Mouse (Mus musculus): ENCODE data around the gene Hist1h3g. TPM values are rescaled to one million over a fixed set of nuclear protein-coding genes. Genes with fewer than 3 reads are reported as not detected.
"Not testable (repeated sequence)": the region's sequence is repeated elsewhere in the genome, so short reads cannot be mapped to it uniquely, and the experiment has no call there.

The Hist1h3g gene
- polyA plus RNA-seq, 1 experiment from 2014 or later, result 1.4 TPM

- H3K9ac ChIP-seq (replicated peaks; ENCODE audit: low read length), result no peak overlapping the region
- H3K9me3 ChIP-seq (ENCODE audit: control insufficient read depth, low read length), result no peaks in the 10 kb centered on the region
- H3K4me1 ChIP-seq (ENCODE audit: control insufficient read depth, insufficient read depth, low read length), result peaks cover 7% of the 10 kb centered on the region
- WGBS, result 79% methylated on average over 5 of the region's 5 CpGs
- H3K27me3 ChIP-seq (ENCODE audit: control insufficient read depth, insufficient read depth, low read length), result no peaks in the 10 kb centered on the region
- no peaks in the 10 kb centered on the region for H3K36me3 ChIP-seq (ENCODE audit: control insufficient read depth, insufficient read depth, low read length)
- no peak for ATAC-seq (ENCODE audit: low FRiP score, low TSS enrichment)
- DNase-seq, result no peak
- H3K27ac ChIP-seq (replicated peaks; ENCODE audit: low read depth, low read length), result no peak overlapping the region
- H3K4me2 ChIP-seq (ENCODE audit: low read length), result no peak overlapping the region
- H3K4me3 ChIP-seq (replicated peaks; ENCODE audit: low read depth, low read length), result no peak overlapping the region
These were observed 11.5 kb downstream of the Hist1h3g start for GRCm38 (mm10) chr13:23546694-23547093.

GRCm38 (mm10) chr13:23550761-23551145 lies 15.5 kb downstream of the Hist1h3g start:
- H3K27me3 ChIP-seq (ENCODE audit: control insufficient read depth, insufficient read depth, low read length), result no peaks in the 10 kb centered on the region
- peak overlapping the region; percentile 83 for H3K27ac ChIP-seq (replicated peaks; ENCODE audit: low read depth, low read length)
- ATAC-seq (ENCODE audit: low FRiP score, low TSS enrichment), result no peak
- peak overlapping the region; percentile 36 for H3K4me3 ChIP-seq (replicated peaks; ENCODE audit: low read depth, low read length)
- peaks cover 18% of the 10 kb centered on the region for H3K4me1 ChIP-seq (ENCODE audit: control insufficient read depth, insufficient read depth, low read length)
- H3K9ac ChIP-seq (replicated peaks; ENCODE audit: low read length), result peak overlapping the region; percentile 51
- H3K9me3 ChIP-seq (ENCODE audit: control insufficient read depth, low read length), result no peaks in the 10 kb centered on the region
- WGBS, result 7% methylated on average over 3 of the region's 3 CpGs
- no peak for DNase-seq
- H3K36me3 ChIP-seq (ENCODE audit: control insufficient read depth, insufficient read depth, low read length), result no peaks in the 10 kb centered on the region
- peak overlapping the region; percentile 59 for H3K4me2 ChIP-seq (ENCODE audit: low read length)

GRCm38 (mm10) chr13:23551146-23551834 lies 16.1 kb downstream of the Hist1h3g start, which contains the start of gene Hist1h4f:
Gene Hist1h4f (minus strand): TSS chr13:23551648.
- Histone ChIP-seq H3K4me3 (replicated peaks; ENCODE audit: low read depth, low read length) (peak within 1 kb of the TSS; percentile 36), H3K4me2 (ENCODE audit: low read length) (peak within 1 kb of the TSS; percentile 59), H3K27ac (replicated peaks; ENCODE audit: low read depth, low read length) (peak within 1 kb of the TSS; percentile 83), H3K4me1 (ENCODE audit: control insufficient read depth, insufficient read depth, low read length) (peaks cover 18% of the 10 kb centered on the region), H3K9ac (replicated peaks; ENCODE audit: low read length) (peak within 1 kb of the TSS; percentile 51)
- ATAC-seq (ENCODE audit: low FRiP score, low TSS enrichment), result peak; percentile 89
- not testable (repeated sequence) for H3K36me3 ChIP-seq (ENCODE audit: control insufficient read depth, insufficient read depth, low read length); H3K27me3 ChIP-seq (ENCODE audit: control insufficient read depth, insufficient read depth, low read length); H3K9me3 ChIP-seq (ENCODE audit: control insufficient read depth, low read length)
- under 1% methylated on average over 47 of the region's 47 CpGs for WGBS
- DNase-seq, result peak; percentile 95

GRCm38 (mm10) chr13:23551931-23552914 lies 17.0 kb downstream of the Hist1h3g start:
- 55% methylated on average over 8 of the region's 8 CpGs for WGBS
- H3K9ac ChIP-seq (replicated peaks; ENCODE audit: low read length), result no peak overlapping the region
- H3K36me3 ChIP-seq (ENCODE audit: control insufficient read depth, insufficient read depth, low read length), result no peaks in the 10 kb centered on the region
- peaks cover 21% of the 10 kb centered on the region for H3K4me1 ChIP-seq (ENCODE audit: control insufficient read depth, insufficient read depth, low read length)
- DNase-seq (no peak), ATAC-seq (ENCODE audit: low FRiP score, low TSS enrichment) (no peak)
- peak overlapping the region; percentile 36 for H3K4me3 ChIP-seq (replicated peaks; ENCODE audit: low read depth, low read length)
- no peaks in the 10 kb centered on the region for H3K27me3 ChIP-seq (ENCODE audit: control insufficient read depth, insufficient read depth, low read length)
- H3K9me3 ChIP-seq (ENCODE audit: control insufficient read depth, low read length), result no peaks in the 10 kb centered on the region
- peak overlapping the region; percentile 83 for H3K27ac ChIP-seq (replicated peaks; ENCODE audit: low read depth, low read length)
- peak overlapping the region; percentile 59 for H3K4me2 ChIP-seq (ENCODE audit: low read length)

- Histone ChIP-seq H3K4me2 (ENCODE audit: low read length) (peak within 1 kb of the TSS; percentile 91), H3K4me3 (replicated peaks; ENCODE audit: low read depth, low read length) (no peak within 1 kb of the TSS), H3K4me1 (ENCODE audit: control insufficient read depth, insufficient read depth, low read length) (peaks cover 21% of the 10 kb centered on the region), H3K36me3 (ENCODE audit: control insufficient read depth, insufficient read depth, low read length) (no peaks in the 10 kb centered on the region), H3K9me3 (ENCODE audit: control insufficient read depth, low read length) (no peaks in the 10 kb centered on the region), H3K27ac (replicated peaks; ENCODE audit: low read depth, low read length) (no peak within 1 kb of the TSS), H3K9ac (replicated peaks; ENCODE audit: low read length) (no peak within 1 kb of the TSS), H3K27me3 (ENCODE audit: control insufficient read depth, insufficient read depth, low read length) (no peaks in the 10 kb centered on the region)
- no peak for DNase-seq
- ATAC-seq (ENCODE audit: low FRiP score, low TSS enrichment), result no peak
These were observed 17.7 kb downstream of the Hist1h3g start, which contains the start of gene Hist1h1d for GRCm38 (mm10) chr13:23552962-23553361. Gene Hist1h1d (plus strand): TSS chr13:23553262.

- Histone ChIP-seq H3K36me3 (ENCODE audit: control insufficient read depth, insufficient read depth, low read length) (no peaks in the 10 kb centered on the region), H3K9ac (replicated peaks; ENCODE audit: low read length) (peak overlapping the region; percentile 53; the same call in 1 of the 2 replicates), H3K27ac (replicated peaks; ENCODE audit: low read depth, low read length) (peak overlapping the region; percentile 84), H3K4me3 (replicated peaks; ENCODE audit: low read depth, low read length) (peak overlapping the region; percentile 49), H3K27me3 (ENCODE audit: control insufficient read depth, insufficient read depth, low read length) (no peaks in the 10 kb centered on the region), H3K4me2 (ENCODE audit: low read length) (peak overlapping the region; percentile 91), H3K9me3 (ENCODE audit: control insufficient read depth, low read length) (no peaks in the 10 kb centered on the region), H3K4me1 (ENCODE audit: control insufficient read depth, insufficient read depth, low read length) (peaks cover 21% of the 10 kb centered on the region)
- WGBS, result 23% methylated on average over 9 of the region's 9 CpGs
- no peak for ATAC-seq (ENCODE audit: low FRiP score, low TSS enrichment)
- peak; percentile 11 for DNase-seq
These were observed 19.2 kb downstream of the Hist1h3g start for GRCm38 (mm10) chr13:23554393-23554792.

- ATAC-seq (ENCODE audit: low FRiP score, low TSS enrichment), result peak; percentile 76
- no peaks in the 10 kb centered on the region for H3K9me3 ChIP-seq (ENCODE audit: control insufficient read depth, low read length)
- H3K36me3 ChIP-seq (ENCODE audit: control insufficient read depth, insufficient read depth, low read length), result no peaks in the 10 kb centered on the region
- peak overlapping the region; percentile 53 for H3K9ac ChIP-seq (replicated peaks; ENCODE audit: low read length)
- H3K4me1 ChIP-seq (ENCODE audit: control insufficient read depth, insufficient read depth, low read length), result peaks cover 21% of the 10 kb centered on the region
- peak; percentile 86 for DNase-seq
- peak overlapping the region; percentile 91 for H3K4me2 ChIP-seq (ENCODE audit: low read length)
- H3K4me3 ChIP-seq (replicated peaks; ENCODE audit: low read depth, low read length), result peak overlapping the region; percentile 49
- peak overlapping the region; percentile 84 for H3K27ac ChIP-seq (replicated peaks; ENCODE audit: low read depth, low read length)
- H3K27me3 ChIP-seq (ENCODE audit: control insufficient read depth, insufficient read depth, low read length), result no peaks in the 10 kb centered on the region
- WGBS, result under 1% methylated on average over 53 of the region's 54 CpGs
These were observed 20.0 kb downstream of the Hist1h3g start for GRCm38 (mm10) chr13:23554925-23555838.

Data from midbrain, embryonic 14.5 days (tissue).